Comparison of ENCODE assay signal across 8 mouse cellular contexts in genomic region chr8:61590551-61591431, GRCm38 (mm10).
DNase-seq lines count a peak whose midpoint lies in the region; ATAC-seq and TF ChIP-seq lines count a peak whose summit lies in the region.

No protein-coding gene starts in this region.

- TF ChIP-seq CTCF in midbrain, postnatal 0 days (IDR thresholded peaks at IDR 0.05), result no peak

- no peaks in the 10 kb centered on the region for H3K36me3 ChIP-seq in embryonic facial prominence, embryonic 12.5 days
- no peaks in the 10 kb centered on the region for H3K36me3 ChIP-seq in midbrain, postnatal 0 days (ENCODE audit: insufficient read depth, low read length)
- H3K36me3 ChIP-seq in stomach, embryonic 14.5 days (ENCODE audit: control insufficient read depth, insufficient read depth, low read length), result no peaks in the 10 kb centered on the region

- DNase-seq in B cell, adult 2 months, result peak; percentile 27 to 31
- peak; percentile 73 to 76 for DNase-seq in adrenal gland, postnatal 4 days (ENCODE audit: low spot score in 2 of 2)
- peak; percentile 88 to 90 for DNase-seq in heart, adult 9 months (ENCODE audit: low spot score in 2 of 2)
- DNase-seq in kidney, adult 8-10 months, result peak; percentile 92 to 94
- DNase-seq in liver, result peak; percentile 84
- peak; percentile 71 for DNase-seq in midbrain, postnatal 0 days (ENCODE audit: low spot score)

- H3K4me2 ChIP-seq in embryonic facial prominence, embryonic 12.5 days (replicated peaks), result peak overlapping the region; percentile 66
- H3K4me2 ChIP-seq in midbrain, postnatal 0 days (ENCODE audit: low read depth, low read length, poor library complexity, severe bottlenecking), result peak overlapping the region; percentile 96
- peak overlapping the region; percentile 62 for H3K4me2 ChIP-seq in stomach, embryonic 14.5 days (replicated peaks; ENCODE audit: low read depth, low read length)

- under 1% methylated on average over 34 of the region's 35 CpGs for WGBS in embryonic facial prominence, embryonic 12.5 days
- under 1% methylated on average over 35 of the region's 35 CpGs for WGBS in midbrain, postnatal 0 days
- WGBS in stomach, embryonic 14.5 days, result under 1% methylated on average over 35 of the region's 35 CpGs

- no peaks in the 10 kb centered on the region for H3K27me3 ChIP-seq in embryonic facial prominence, embryonic 12.5 days
- H3K27me3 ChIP-seq in midbrain, postnatal 0 days (ENCODE audit: insufficient read depth, low read length), result no peaks in the 10 kb centered on the region
- no peaks in the 10 kb centered on the region for H3K27me3 ChIP-seq in stomach, embryonic 14.5 days (ENCODE audit: control insufficient read depth, insufficient read depth, low read length)

- no peaks in the 10 kb centered on the region for H3K9me3 ChIP-seq in embryonic facial prominence, embryonic 12.5 days
- no peaks in the 10 kb centered on the region for H3K9me3 ChIP-seq in midbrain, postnatal 0 days (ENCODE audit: low read length)
- H3K9me3 ChIP-seq in stomach, embryonic 14.5 days (ENCODE audit: control insufficient read depth, low read depth, low read length), result no peaks in the 10 kb centered on the region

- peak overlapping the region; percentile 95 for H3K27ac ChIP-seq in embryonic facial prominence, embryonic 12.5 days
- H3K27ac ChIP-seq in midbrain, postnatal 0 days (ENCODE audit: low read depth, low read length), result peak overlapping the region; percentile 51; the same call in 1 of the 2 replicates
- H3K27ac ChIP-seq in stomach, embryonic 14.5 days (ENCODE audit: low read length), result peak overlapping the region; percentile 99

- peak; percentile 95 for ATAC-seq in embryonic facial prominence, embryonic 12.5 days (ENCODE audit: insufficient number of reproducible peaks, insufficient read depth, low FRiP score, low TSS enrichment)
- peak; percentile 80 for ATAC-seq in midbrain, postnatal 0 days (ENCODE audit: low FRiP score)
- peak; percentile 88 for ATAC-seq in stomach, embryonic 14.5 days (ENCODE audit: insufficient number of reproducible peaks, insufficient read depth, low FRiP score, low read depth)

- peak overlapping the region; percentile 70 for H3K9ac ChIP-seq in embryonic facial prominence, embryonic 12.5 days
- peak overlapping the region; percentile 26 for H3K9ac ChIP-seq in midbrain, postnatal 0 days (replicated peaks; ENCODE audit: low read length, poor library complexity, severe bottlenecking)
- peak overlapping the region; percentile 61 for H3K9ac ChIP-seq in stomach, embryonic 14.5 days (replicated peaks; ENCODE audit: low read depth, low read length)

- peak overlapping the region; percentile 61 for H3K4me3 ChIP-seq in embryonic facial prominence, embryonic 12.5 days
- peak overlapping the region; percentile 62 for H3K4me3 ChIP-seq in midbrain, postnatal 0 days (ENCODE audit: low read depth, low read length)
- H3K4me3 ChIP-seq in stomach, embryonic 14.5 days (ENCODE audit: low read depth, low read length), result peak overlapping the region; percentile 73

- H3K4me1 ChIP-seq in embryonic facial prominence, embryonic 12.5 days, result peaks cover 31% of the 10 kb centered on the region
- no peaks in the 10 kb centered on the region for H3K4me1 ChIP-seq in midbrain, postnatal 0 days (ENCODE audit: insufficient read depth, low read length)
- peaks cover 33% of the 10 kb centered on the region for H3K4me1 ChIP-seq in stomach, embryonic 14.5 days (ENCODE audit: control insufficient read depth, insufficient read depth, low read length)

Comparison
In these comparisons a context has a peak if more than half of its experiments do, and no peak if none do; other contexts are left out.
1. Peak in every context shown above with its lines: DNase-seq, ATAC-seq, H3K4me3 ChIP-seq and H3K27ac ChIP-seq.
2. DNase-seq: peak in every context shown above with its lines; median percentile 93 in kidney, adult 8-10 months; 89 in heart, adult 9 months; 84 in liver; 74 in adrenal gland, postnatal 4 days; 71 in midbrain, postnatal 0 days; 29 in B cell, adult 2 months.